Mouse (Mus musculus): Measurements from ENCODE around the gene Prdm9.

Prdm9 gene

DNA sequence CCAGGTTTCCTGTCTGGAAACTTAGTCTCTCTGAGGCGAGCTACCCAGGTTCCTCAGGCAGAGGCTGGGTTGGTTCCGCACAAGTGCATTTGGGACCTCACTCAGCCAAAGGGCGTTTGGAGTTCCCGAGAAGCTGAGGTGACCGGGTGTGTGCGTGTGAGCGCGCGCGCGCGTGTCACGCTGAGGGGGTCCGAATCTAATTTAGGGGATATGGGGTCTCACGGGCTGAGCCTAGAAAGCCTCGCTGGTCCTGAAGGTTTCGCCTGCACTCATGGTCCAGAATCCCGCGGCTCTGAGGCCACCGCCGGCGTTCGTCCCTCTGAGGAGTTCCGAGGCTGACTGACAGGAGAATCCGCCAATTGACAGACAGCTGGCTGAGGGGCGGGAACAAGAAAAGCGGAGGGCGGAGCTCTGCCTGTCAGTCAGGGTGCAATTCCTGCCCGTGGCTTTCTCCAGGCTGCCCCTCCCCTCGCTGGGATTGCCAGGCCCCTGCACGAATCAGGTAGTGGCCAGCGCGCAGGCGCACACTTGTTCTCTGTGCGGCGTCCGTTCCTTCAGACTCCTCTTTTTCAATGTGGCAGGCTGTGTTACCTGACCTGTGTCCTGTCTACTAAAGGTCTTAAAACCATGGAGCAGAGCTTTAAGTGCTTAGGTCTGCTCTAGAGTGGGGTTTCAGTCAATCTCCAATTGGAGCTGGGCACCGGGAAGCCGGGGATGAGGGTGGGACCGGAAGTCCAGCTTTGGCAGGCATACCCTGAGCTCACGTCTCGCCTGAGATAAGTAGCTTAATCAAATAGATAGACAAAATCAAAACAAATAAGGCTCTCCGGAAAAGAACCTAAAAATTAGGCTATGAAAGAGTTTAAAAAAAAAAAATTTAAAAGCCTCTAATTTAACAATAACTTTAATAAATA lies at the start of gene Prdm9:
Gene Prdm9, minus strand, starts transcription at position 341 of the 914 bp plus-strand sequence.
- peak; percentile 98 for DNase-seq (ENCODE audit: low read depth, low spot score)

DNA sequence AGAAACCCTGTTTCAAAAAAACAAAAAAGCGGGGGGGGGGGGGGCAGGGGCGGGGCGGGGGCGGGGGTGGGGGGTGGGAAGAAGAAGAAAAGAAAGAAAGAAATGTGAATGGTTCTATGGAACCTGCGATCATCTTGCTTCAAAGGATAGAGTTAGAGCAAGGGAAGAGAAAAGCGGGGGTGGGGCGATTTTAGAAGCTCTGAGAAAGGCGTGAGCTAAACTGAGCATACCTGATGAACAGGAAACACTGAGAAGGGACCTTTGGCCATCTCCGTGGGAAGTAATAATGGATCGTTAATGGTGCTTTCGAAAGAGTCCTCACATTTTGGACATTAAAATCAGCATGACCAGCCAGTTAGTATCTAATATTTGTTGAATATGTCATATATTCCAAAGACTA lies 35.3 kb upstream of the Prdm9 start:
- no peak for DNase-seq (ENCODE audit: low read depth, low spot score)

DNA sequence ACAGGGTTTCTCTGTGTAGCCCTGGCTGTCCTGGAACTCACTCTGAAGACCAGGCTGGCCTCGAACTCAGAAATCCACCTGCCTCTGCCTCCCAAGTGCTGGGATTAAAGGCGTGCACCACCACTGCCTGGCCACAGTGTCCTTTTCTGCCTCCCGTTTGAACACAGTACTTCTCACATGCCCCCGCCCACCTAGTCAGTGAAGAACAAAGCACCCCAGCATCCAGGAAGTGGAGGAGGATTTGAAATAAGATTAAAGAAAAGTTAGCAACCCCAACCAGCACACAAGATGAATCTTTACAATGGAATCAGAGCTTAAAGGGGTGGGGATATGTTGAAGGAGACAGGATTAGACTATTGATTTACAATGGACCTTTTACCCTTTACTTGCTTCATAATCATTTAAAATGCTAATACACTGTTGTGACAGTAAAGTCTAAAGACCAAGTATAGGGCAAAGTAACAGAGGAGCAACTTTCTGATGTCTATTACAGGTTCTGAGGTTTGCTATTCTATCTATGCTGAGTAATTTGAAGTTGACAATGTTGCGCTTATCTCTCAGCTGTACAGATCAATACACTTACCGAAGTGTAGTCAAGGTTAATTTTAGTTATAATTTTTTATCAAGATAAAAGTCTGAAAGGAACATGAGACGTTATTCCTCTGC lies 27.2 kb upstream of the Prdm9 start:
- DNase-seq (ENCODE audit: low read depth, low spot score) = peak; percentile 57

DNA sequence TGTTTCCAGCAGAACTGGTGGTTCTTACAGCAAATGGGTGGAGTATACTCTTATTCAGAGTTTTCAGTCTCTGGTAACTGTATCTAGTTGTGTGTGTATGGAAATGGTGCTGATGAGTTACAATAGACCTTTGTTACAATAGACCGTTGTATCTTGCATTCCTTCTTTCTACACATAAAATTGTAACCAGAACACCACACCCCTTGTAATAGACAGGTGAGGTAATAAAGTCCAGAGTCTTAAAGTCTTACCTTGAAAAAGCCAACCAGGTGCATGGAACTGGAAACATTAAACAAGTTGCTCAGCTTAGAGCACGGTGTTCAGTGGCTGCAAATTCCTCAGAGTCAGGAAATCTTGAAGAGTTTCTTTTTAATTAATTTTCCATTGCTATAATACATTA lies 24.0 kb upstream of the Prdm9 start:
- DNase-seq (ENCODE audit: low read depth, low spot score) = no peak

DNA sequence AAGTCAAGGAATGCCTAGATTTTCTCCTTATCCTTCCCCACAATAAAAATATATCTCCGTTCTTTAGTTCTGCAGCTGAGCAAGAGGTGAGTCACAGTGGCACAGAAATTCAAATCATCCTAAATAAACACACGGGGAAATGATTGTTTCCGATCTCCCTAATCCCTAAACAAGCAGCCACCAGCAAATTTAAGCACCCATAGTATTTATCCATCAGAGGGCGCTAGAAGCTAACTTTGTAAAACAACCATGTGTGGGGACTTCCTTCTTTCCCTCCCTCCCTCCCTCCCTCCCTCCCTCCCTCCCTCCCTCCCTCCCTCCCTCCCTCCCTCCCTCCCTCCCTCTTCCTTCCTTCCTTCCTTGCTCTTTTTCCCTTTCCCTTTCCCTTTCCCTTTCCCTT lies 21.5 kb upstream of the Prdm9 start:
- DNase-seq (ENCODE audit: low read depth, low spot score) = peak; percentile 81

DNA sequence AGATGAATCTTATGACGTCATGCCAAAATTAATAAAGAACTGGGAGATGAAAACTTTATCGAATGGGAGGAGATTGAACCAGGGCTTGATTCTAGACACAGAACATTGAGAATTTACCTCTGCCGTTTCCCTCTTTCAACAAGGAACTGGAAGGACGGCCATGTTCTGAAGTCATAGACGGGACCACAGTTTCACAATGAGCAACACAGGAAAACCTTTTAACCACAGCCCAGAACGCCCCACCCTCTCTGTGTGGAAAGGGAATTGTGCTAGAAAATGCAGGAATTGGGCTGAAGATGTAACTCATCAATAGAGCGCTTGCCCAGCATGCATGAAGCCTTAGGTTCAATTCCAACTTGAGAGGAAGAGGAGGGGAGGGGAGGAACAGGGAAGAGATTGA lies 18.9 kb upstream of the Prdm9 start:
- DNase-seq (ENCODE audit: low read depth, low spot score) = no peak

DNA sequence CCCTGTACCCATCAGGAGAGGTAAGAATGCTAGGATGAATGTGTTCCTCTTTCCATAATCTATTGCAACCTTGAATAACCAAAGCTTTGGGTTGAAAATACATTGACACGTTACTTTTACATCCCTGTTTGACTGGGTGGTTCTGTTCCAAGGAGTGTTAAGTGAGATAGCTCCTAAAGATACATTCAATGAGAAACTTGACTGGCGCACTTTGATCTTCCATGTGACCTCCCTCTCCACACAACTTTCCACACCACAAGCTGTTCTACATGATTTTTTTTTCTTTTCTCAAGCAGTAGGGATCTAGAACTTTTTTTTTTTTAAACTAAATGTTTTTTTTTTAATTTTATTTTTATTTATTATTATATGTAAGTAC lies 15.9 kb upstream of the Prdm9 start:
- no peak for DNase-seq (ENCODE audit: low read depth, low spot score)

DNA sequence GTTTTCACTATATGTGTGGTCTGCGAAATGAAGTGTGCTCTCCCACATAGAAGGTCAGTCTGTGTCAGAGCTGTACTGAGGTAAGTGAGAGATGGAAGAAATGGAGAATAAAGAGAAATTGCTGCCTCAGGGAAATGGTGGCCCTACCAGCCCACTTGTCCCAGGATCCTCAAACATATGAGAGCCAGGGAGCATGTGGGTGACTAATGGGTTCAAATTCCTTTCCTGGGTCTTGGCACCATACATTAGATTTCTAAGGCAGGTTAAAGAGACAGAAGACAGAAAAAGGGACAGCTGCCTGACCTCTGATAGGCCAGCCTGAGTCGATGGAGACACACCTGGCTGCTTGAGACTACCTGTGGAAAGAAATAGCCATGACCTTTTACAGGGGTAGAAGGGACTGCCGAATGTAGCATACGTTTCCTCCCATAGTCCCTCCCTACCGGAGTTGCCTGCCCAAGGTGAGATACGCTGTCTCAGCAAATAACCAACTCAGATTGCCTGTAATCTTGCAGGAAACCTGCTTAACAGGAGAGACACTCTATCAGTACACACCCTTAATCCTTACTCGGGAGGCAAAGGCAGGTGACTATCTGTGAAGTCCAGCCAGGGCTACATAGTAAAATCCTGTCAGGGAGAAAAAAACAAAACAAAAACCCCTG lies 15.4 kb upstream of the Prdm9 start:
- no peak for DNase-seq (ENCODE audit: low read depth, low spot score)

DNA sequence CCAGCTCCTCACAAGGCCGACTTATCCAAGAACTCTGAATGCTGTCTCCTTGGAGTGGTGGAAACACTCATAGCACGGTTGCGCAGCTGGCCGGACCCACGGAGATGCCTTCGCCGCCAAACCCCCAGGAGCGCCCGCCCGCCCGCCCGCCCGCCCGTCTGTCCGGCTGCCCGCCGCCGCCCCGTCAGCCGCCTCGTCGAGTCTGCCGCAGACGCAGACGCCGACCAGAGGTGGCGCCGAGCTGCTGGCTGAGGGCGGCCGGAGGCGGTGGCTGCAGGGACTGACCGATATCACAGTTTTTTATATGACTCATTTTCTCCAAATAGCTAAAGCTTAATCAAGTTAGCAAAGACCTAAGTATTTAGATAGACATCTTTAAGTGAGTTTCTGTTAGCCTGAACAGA lies 13.1 kb upstream of the Prdm9 start:
- peak; percentile 42 for DNase-seq (ENCODE audit: low read depth, low spot score)

DNA sequence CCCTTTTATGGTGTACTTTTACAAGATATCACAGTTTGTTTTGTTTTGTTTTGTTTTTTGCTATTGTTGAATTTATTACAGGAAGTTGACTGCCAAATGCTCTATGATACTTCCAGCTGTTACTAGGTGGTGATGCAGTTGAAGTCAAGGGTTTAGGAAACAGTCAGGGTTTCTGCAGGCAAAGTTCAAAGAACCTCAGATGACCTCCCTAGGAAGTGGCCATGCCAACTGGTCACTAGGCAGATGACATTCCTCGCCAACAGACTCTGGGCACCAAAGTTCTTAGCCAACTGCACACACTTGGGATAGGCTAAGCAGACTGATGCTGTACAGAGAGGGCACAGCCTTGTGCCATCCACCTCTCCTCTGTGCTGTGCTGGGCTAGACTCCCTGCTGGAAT lies 10.9 kb upstream of the Prdm9 start:
- no peak for DNase-seq (ENCODE audit: low read depth, low spot score)

DNA sequence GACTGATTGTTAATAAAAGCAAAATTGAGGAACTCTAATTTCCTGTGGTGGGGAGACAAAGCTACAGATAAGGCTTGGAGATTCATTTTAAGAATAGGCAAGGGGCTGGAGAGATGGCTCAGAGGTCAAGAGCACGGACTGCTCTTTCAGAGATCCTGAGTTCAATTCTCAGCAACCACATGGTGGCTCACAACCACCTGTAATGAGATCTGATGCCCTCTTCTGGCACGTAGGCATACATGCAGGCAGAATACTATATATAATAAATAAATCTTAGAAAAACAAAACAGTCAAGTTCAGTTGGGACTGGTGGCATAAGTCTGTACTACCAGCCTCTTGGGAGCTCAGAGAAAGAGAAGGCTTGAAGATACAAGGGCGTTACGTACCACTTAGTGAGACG lies 2.8 kb upstream of the Prdm9 start:
- DNase-seq (ENCODE audit: low read depth, low spot score) = peak; percentile 30

DNA sequence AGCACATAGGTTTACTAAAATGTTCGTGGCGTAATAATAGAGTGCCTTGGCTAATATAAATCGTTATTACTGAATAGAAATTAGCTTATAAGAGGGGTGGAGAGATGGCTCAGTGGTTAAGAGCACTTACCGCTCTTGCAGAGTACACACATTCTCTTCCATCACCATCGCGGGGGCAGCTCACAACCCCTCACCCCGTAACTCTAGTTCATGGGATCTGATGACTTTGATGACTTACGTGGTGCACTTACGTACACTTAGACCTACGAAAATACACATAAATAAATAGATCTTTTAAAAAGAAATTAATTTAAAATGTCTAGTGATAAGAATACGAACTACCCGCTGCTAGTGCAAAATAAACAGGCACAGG lies 760 bp upstream of the Prdm9 start:
- DNase-seq (ENCODE audit: low read depth, low spot score) = no peak

DNA sequence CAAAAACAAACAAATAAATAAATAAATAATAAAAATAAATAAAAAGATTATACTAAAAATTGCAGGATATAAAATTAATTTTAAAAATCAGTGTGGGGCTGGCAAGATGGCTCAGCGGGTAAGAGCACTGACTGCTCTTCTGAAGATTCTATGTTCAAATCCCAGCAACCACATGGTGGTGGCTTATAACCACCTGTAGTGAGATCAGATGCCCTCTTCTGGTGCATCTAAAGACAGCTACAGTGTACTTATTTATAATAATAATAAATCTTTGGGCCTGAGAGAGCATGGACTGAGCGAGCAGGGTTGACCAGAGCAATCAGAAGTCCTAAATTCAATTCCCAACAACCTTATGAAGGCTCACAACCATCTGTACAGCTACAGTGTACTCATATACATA lies 4.2 kb downstream of the Prdm9 start:
- DNase-seq (ENCODE audit: low read depth, low spot score) = no peak

DNA sequence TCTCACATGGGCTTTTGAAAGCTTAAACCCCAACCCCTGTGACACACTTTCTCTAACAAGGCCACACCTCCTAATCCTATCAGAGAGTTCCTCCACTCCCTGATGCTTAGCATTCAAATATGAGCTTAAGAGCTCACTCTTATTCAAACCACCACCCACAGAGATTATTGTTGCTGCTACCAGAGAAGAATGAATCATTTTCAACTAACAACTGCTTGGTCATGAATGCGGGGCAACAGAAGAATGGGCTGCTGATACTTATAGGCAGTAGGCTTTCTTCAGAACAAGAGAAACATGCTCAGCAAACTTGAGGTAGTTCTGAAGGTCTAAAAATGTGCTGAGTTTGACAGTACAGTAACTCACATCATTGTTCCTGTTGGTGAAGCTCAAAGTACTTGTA lies 14.4 kb downstream of the Prdm9 start:
- peak; percentile 85 for DNase-seq (ENCODE audit: low read depth, low spot score)

DNA sequence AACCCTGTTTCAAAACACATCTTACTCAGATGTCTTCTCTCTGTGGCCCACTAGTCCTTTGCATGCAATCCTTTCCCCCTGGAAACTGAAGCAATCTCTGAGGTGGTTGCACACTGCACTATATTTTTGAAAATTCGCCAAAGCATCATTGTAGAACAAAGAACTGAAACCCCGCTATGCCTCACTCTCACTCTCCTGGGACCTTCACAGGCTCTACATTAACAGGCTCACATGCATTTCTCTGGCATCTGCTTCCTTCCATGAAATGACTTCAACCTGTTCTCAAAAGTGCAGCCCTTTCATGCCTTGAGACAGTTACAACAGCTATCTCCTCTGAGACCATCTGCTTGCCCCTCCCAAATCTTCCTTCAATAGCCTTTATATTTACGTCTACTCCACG lies 17.7 kb downstream of the Prdm9 start:
- DNase-seq (ENCODE audit: low read depth, low spot score) = no peak

DNA sequence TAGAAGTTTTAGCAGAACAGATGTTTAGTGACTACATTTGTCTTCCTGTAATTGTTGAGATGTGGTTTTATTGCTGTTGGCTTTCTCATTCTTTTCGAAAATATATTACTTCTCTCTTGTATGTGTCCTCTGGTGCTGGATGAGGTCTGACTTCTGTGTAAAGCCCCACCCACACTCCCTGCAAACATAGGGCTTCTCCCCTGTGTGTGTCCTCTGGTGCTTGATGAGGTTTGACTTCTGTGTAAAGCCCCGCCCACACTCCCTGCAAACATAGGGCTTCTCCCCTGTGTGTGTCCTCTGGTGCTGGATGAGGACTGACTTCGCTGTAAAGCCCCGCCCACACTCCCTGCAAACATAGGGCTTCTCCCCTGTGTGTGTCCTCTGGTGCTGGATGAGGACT lies 20.3 kb downstream of the Prdm9 start:
- peak; percentile 76 for DNase-seq (ENCODE audit: low read depth, low spot score)

DNA sequence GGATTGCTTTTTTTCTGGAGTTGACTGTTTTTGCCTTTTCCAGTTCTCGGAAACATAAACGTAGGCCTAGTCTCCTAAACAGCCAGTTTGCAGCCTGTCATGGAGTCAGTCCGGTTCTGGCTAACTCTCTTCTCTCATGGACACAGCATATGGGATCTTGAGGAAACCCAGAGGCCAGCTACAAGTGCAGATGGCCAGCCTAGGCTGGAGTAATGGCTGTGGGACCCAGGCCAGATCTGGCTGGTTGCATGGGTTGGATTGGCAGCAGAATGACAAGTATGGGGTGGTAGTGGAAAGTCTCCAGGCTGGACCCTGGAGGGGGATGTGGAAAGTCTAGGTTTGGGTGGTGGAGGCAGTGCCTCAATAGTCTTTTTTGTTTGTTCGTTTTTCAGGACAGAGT lies 23.8 kb downstream of the Prdm9 start:
- no peak for DNase-seq (ENCODE audit: low read depth, low spot score)

DNA sequence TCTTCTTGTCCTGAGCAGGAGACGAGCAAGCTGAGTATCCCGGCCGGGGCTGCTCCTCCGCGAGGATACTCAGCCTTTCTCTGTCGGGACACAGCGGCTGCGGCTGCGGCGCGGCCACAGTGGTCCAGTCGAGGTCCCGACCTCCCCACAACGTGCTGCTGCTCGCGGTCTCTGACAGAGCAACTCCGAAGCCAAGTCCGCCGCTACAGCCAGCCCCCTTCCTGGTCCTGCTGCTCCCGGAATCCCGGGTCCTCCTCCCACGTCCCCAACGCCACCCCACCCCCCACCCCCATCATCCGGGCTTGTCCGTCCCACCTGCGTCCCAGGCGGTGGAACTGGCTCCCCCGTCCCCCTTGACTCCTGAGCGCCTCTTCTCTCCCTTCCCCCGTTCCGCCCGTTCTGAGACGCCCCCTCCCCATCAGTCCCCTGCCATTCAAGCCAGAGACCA lies 27.7 kb downstream of the Prdm9 start:
- peak; percentile 54 for DNase-seq (ENCODE audit: low read depth, low spot score)

DNA sequence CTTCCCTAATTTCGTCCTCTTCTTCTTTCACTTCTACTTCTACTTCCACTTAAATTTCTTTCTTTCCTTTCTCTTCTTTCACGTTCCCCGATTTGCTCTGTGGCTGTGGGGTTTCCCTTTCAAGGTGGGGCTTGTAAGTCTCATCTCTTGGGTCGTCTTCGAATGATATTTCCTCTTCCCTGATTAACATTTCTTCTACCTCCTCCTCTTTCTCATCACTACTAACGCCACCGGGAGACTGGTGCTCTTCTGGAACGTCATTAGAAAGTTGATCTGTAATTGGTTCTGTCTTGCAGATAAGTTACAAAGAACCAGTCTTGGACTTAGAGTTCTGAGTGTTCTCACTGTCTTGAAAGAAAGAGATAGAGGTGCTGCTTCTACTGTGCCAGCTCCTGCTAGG lies 28.2 kb downstream of the Prdm9 start:
- DNase-seq (ENCODE audit: low read depth, low spot score) = no peak

DNA sequence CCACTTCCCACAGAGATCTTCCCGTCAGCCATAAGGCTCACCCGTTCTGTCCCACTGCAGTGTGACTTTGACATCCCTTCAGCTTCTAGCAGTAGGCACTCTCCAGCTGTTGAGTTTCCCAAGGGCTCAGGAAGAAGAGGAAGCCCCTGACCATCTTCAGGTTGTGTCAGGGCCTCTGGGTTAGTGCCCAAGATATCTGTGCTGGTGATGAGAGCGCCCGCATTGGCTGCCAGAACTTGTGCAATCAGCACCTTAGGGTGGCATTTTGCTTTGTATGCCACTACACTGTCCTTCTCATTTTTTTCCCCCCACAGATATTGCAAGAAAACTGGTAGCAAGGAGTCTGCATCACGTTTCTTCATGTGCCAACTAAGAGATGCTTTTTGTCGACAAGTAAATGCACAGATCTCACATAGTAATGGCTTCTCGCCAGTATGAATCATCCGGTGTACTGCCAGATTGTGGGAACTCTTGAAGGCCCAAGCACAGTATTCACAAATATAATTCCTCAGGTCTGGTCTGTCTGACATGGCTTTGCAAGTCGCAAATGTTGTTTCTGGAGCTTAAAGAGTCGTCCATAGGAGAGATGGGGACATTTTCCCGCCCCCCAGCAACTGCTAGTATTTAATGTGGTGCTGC lies 28.9 kb downstream of the Prdm9 start:
- no peak for DNase-seq (ENCODE audit: low read depth, low spot score)

DNA sequence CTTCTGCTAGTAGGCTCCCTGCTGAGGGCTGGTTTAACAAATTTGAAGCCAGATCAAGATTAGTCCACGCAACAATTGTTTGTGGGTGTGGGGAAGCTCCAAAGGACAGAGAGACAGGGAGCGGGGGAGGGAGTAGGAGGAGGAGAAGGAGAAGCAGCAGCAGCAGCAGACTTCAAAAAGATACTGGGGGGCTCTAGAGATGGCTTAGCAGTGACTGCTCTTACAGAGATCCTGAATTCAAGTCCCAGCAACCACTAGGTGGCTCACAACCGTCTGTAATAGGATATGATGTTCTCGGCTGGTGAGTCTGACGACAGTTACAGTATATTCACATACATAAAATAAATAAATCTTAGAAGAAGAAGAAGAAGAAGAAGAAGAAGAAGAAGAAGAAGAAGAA lies 34.0 kb downstream of the Prdm9 start:
- peak; percentile 71 for DNase-seq (ENCODE audit: low read depth, low spot score)

DNA sequence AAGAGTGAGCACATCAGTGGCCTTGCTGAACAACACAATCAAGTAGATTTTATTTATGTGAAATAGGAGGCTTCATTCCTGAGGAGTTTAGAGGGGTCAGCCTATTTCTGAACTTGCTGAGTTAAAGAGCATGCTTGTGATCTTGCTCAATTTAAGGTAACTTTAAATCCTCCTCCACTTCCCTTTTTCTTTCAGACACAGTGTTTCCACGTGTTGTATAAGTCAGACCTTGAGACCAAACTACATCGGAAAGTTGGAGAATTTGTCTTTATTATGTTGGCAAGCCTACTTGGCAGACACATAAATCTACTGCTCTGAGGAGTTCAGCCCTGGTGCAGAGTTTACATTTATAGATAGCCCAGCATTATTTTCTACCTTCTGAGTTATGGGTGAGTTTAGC lies 35.3 kb downstream of the Prdm9 start:
- DNase-seq (ENCODE audit: low read depth, low spot score) = no peak

All from R1 (cell line).